Mouse (Mus musculus) lung, adult 2 months (tissue): ENCODE results near the gene Esd.

Source experiments
- CTCF ChIP-seq: fragments of 200-500 bp; IDR thresholded peaks from 2 replicates; pipeline ENCODE4 v1.5.1; 2011; ENCODE audit warnings: mild to moderate bottlenecking, low read length, control low read depth; ENCODE audit not compliant: insufficient read depth
- POLR2A ChIP-seq: fragments of 200-500 bp; IDR thresholded peaks from 2 replicates; pipeline ENCODE4 v1.6.1; 2011; ENCODE audit warnings: low read depth, mild to moderate bottlenecking, control low read depth, low read length, borderline replicate concordance; ENCODE audit errors: extremely low read depth

DNA sequence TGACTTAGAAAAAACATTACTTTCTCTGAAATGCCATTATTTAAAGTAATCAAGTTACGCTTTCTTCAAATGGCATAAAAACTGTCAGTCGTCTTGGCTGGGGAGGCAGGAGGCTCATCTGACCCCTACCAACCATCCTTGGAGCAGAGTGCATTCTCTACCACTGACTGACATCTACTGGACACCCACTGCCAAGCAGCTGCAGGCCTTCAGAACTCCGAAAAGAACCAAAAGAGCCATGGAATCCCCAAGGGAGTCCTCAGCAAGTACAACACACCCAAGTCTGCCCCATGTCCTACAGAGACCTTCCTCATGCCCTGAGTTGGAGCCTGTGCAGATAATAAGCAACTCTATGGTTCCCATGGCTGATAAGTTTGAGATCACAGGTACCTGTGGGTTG is 8.6 kb upstream of the Esd start:
- TF ChIP-seq CTCF (no peak), POLR2A (no peak)
